Mouse (Mus musculus) small intestine, adult 2 months (tissue): ENCODE data around the gene Tcf7l1. TPM values are rescaled to one million over a fixed set of nuclear protein-coding genes. Genes with fewer than 3 reads are reported as not detected.
A peak's percentile ranks its signal among the peaks of the same experiment; 100 is the strongest.

Experiments used
- H3K27ac ChIP-seq: fragments of 200-500 bp; 2 replicates; pipeline ENCODE4 v1.5.1; 2012; ENCODE audit warnings: low read depth, low read length, control low read depth, inconsistent platforms; ENCODE audit not compliant: insufficient read depth
- H3K27me3 ChIP-seq: fragments of 200-500 bp; 2 replicates; pipeline ENCODE4 v1.6.1; 2012; ENCODE audit warnings: mild to moderate bottlenecking, moderate library complexity, low read length, inconsistent platforms; ENCODE audit not compliant: control insufficient read depth, insufficient read depth
- H3K36me3 ChIP-seq: fragments of 200-500 bp; 2 replicates; pipeline ENCODE4 v1.6.1; 2012; ENCODE audit warnings: mild to moderate bottlenecking, low read length, control low read depth, inconsistent platforms; ENCODE audit not compliant: control insufficient read depth, insufficient read depth
- H3K4me1 ChIP-seq: fragments of 200-500 bp; 2 replicates; pipeline ENCODE4 v1.6.1; 2012; ENCODE audit warnings: low read length, inconsistent platforms, mixed read lengths; ENCODE audit not compliant: control insufficient read depth, insufficient read depth, insufficient read length
- H3K4me3 ChIP-seq: fragments of 200-500 bp; 2 replicates; pipeline ENCODE4 v1.5.1; 2012; ENCODE audit warnings: low read depth, mild to moderate bottlenecking, control low read depth, inconsistent platforms, low read length, moderate library complexity
- CTCF ChIP-seq: fragments of 200-500 bp; IDR thresholded peaks from 2 replicates; pipeline ENCODE4 v1.5.1; 2012; ENCODE audit warnings: low read depth, mild to moderate bottlenecking, control low read depth, inconsistent platforms, low read length, moderate library complexity, mixed read lengths; ENCODE audit not compliant: insufficient replicate concordance, insufficient read length; ENCODE audit errors: extremely low read depth
- POLR2A ChIP-seq: fragments of 200-500 bp; IDR thresholded peaks from 2 replicates; pipeline ENCODE4 v1.6.1; 2012; ENCODE audit warnings: low read depth, mild to moderate bottlenecking, control low read depth, inconsistent platforms, low read length, moderate library complexity
- WGBS: fragments of 180-500 bp; shearing (Covaris S2); methylation state at CpG from one replicate; pipeline ENCODE4 v1.1.7; 2018; 5-methylcytosine and 5-hydroxymethylcytosine counted together
- polyA plus RNA-seq: library from polyadenylated mRNA; depleted of rRNA; stranded (reverse); fragments of >200 nt; gene quantifications from 2 replicates; pipeline ENCODE4 v1.2.3, GENCODE M21; 2012

Gene Tcf7l1
- polyA plus RNA-seq, 1 experiment, result 4.7 TPM

GRCm38 (mm10) chr6:72630961-72631360 is 158.1 kb downstream of the Tcf7l1 start:
- 87% methylated on average over 14 of the region's 14 CpGs for WGBS
- no peaks in the 10 kb centered on the region for H3K36me3 ChIP-seq
- no peaks in the 10 kb centered on the region for H3K27me3 ChIP-seq
- TF ChIP-seq CTCF (no peak), POLR2A (no peak)
- H3K4me1 ChIP-seq, result peaks cover 14% of the 10 kb centered on the region; the same call in 1 of the 2 replicates
- no peak overlapping the region for H3K27ac ChIP-seq
- no peak overlapping the region for H3K4me3 ChIP-seq

GRCm38 (mm10) chr6:72630370-72630769 is 158.7 kb downstream of the Tcf7l1 start:
- 52% methylated on average over 2 of the region's 2 CpGs for WGBS
- H3K27ac ChIP-seq, result no peak overlapping the region
- H3K4me1 ChIP-seq, result peaks cover 14% of the 10 kb centered on the region; the same call in 1 of the 2 replicates
- H3K27me3 ChIP-seq, result no peaks in the 10 kb centered on the region
- H3K36me3 ChIP-seq, result no peaks in the 10 kb centered on the region
- H3K4me3 ChIP-seq, result no peak overlapping the region
- TF ChIP-seq POLR2A (no peak), CTCF (no peak)

- no peaks in the 10 kb centered on the region for H3K27me3 ChIP-seq
- H3K36me3 ChIP-seq, result no peaks in the 10 kb centered on the region
- no peak overlapping the region for H3K27ac ChIP-seq
- H3K4me3 ChIP-seq, result no peak overlapping the region
- H3K4me1 ChIP-seq, result peaks cover 17% of the 10 kb centered on the region; the same call in 1 of the 2 replicates
- 94% methylated on average over 16 of the region's 16 CpGs for WGBS
- no peak for TF ChIP-seq CTCF
- TF ChIP-seq POLR2A, result no peak
These were observed 161.8 kb downstream of the Tcf7l1 start for GRCm38 (mm10) chr6:72627276-72627675.

GRCm38 (mm10) chr6:72626391-72626790 is 162.7 kb downstream of the Tcf7l1 start:
- WGBS, result 76% methylated on average over 7 of the region's 7 CpGs
- Histone ChIP-seq H3K36me3 (no peaks in the 10 kb centered on the region), H3K27ac (no peak overlapping the region), H3K27me3 (no peaks in the 10 kb centered on the region), H3K4me1 (peaks cover 17% of the 10 kb centered on the region; the same call in 1 of the 2 replicates), H3K4me3 (no peak overlapping the region)
- TF ChIP-seq POLR2A (no peak), CTCF (no peak)

- Histone ChIP-seq H3K27me3 (no peaks in the 10 kb centered on the region), H3K36me3 (no peaks in the 10 kb centered on the region), H3K4me3 (no peak overlapping the region), H3K4me1 (peaks cover 13% of the 10 kb centered on the region), H3K27ac (peak overlapping the region; percentile 54)
- WGBS, result 43% methylated on average over 8 of the region's 8 CpGs
- TF ChIP-seq CTCF (no peak), POLR2A (no peak)
These were observed 165.2 kb downstream of the Tcf7l1 start for GRCm38 (mm10) chr6:72623661-72624402.

GRCm38 (mm10) chr6:72622917-72623316 is 166.1 kb downstream of the Tcf7l1 start:
- WGBS, result 68% methylated on average over 3 of the region's 3 CpGs
- no peak for TF ChIP-seq POLR2A
- TF ChIP-seq CTCF, result no peak
- no peak overlapping the region for H3K4me3 ChIP-seq
- H3K36me3 ChIP-seq, result no peaks in the 10 kb centered on the region
- H3K27me3 ChIP-seq, result no peaks in the 10 kb centered on the region
- peaks cover 10% of the 10 kb centered on the region for H3K4me1 ChIP-seq
- H3K27ac ChIP-seq, result no peak overlapping the region

- Histone ChIP-seq H3K36me3 (no peaks in the 10 kb centered on the region), H3K4me1 (peaks cover 10% of the 10 kb centered on the region), H3K4me3 (no peak overlapping the region), H3K27ac (no peak overlapping the region), H3K27me3 (no peaks in the 10 kb centered on the region)
- WGBS, result 45% methylated on average over 5 of the region's 5 CpGs
- TF ChIP-seq CTCF (no peak), POLR2A (no peak)
These were observed 168.1 kb downstream of the Tcf7l1 start for GRCm38 (mm10) chr6:72620920-72621319.
